Mouse (Mus musculus): ENCODE data around the gene Acsl5.
A peak's percentile ranks its signal among the peaks of the same experiment; 100 is the strongest.

Acsl5 gene

GRCm38 (mm10) chr19:55241186-55241645, 10.5 kb upstream of the Acsl5 start, which contains the start of gene Gucy2g:
Gene Gucy2g (minus strand): TSS chr19:55241236.
- no peak for DNase-seq

- DNase-seq, result peak; percentile 86
These were observed 6.9 kb upstream of the Acsl5 start for GRCm38 (mm10) chr19:55244791-55245231.

GRCm38 (mm10) chr19:55247563-55247962, 4.2 kb upstream of the Acsl5 start:
- no peak for DNase-seq

GRCm38 (mm10) chr19:55247991-55248520, 3.7 kb upstream of the Acsl5 start:
- no peak for DNase-seq

GRCm38 (mm10) chr19:55250451-55250850, 1.3 kb upstream of the Acsl5 start:
- no peak for DNase-seq

- DNase-seq, result peak; percentile 39
These were observed 1.5 kb downstream of the Acsl5 start for GRCm38 (mm10) chr19:55253239-55253569.

GRCm38 (mm10) chr19:55253570-55254441, 2.1 kb downstream of the Acsl5 start:
- DNase-seq, result peak; percentile 81

GRCm38 (mm10) chr19:55254513-55255016, 2.8 kb downstream of the Acsl5 start:
- DNase-seq, result peak; percentile 44

GRCm38 (mm10) chr19:55256156-55256555, 4.4 kb downstream of the Acsl5 start:
- DNase-seq, result no peak

- DNase-seq, result peak; percentile 86
These were observed 6.1 kb downstream of the Acsl5 start for GRCm38 (mm10) chr19:55257656-55258375.

GRCm38 (mm10) chr19:55258514-55258913, 6.8 kb downstream of the Acsl5 start:
- DNase-seq, result no peak

- no peak for DNase-seq
These were observed 8.8 kb downstream of the Acsl5 start for GRCm38 (mm10) chr19:55260389-55261184.

GRCm38 (mm10) chr19:55265269-55265668, 13.5 kb downstream of the Acsl5 start:
- no peak for DNase-seq

- no peak for DNase-seq
These were observed 15.0 kb downstream of the Acsl5 start for GRCm38 (mm10) chr19:55266786-55267185.

- peak; percentile 68 for DNase-seq
These were observed 16.4 kb downstream of the Acsl5 start for GRCm38 (mm10) chr19:55268150-55268549.

- DNase-seq, result no peak
These were observed 17.3 kb downstream of the Acsl5 start for GRCm38 (mm10) chr19:55269051-55269450.

- DNase-seq, result peak; percentile 61
These were observed 19.7 kb downstream of the Acsl5 start for GRCm38 (mm10) chr19:55271448-55271847.

- no peak for DNase-seq
These were observed 21.6 kb downstream of the Acsl5 start for GRCm38 (mm10) chr19:55273340-55273739.

GRCm38 (mm10) chr19:55276100-55276499, 24.4 kb downstream of the Acsl5 start:
- no peak for DNase-seq

GRCm38 (mm10) chr19:55276770-55277169, 25.0 kb downstream of the Acsl5 start:
- no peak for DNase-seq

- no peak for DNase-seq
These were observed 32.4 kb downstream of the Acsl5 start for GRCm38 (mm10) chr19:55284093-55284492.

GRCm38 (mm10) chr19:55286034-55286433, 34.3 kb downstream of the Acsl5 start:
- no peak for DNase-seq

All from lung, postnatal 36 days (tissue).